Mouse (Mus musculus): Measurements from ENCODE around the gene Gm4792.

GRCm38 (mm10) chr10:94265656-94266542 is 32.6 kb downstream of the Gm4792 start:
- TF ChIP-seq GATA1 (IDR thresholded peaks at IDR 0.05; ENCODE audit: low read length) (no peak), TAL1 (IDR thresholded peaks at IDR 0.05; ENCODE audit: low read length) (no peak)
